Comparison of ENCODE assay signal across 11 mouse cellular contexts in genomic region chr19:24735484-24736128, GRCm38 (mm10).
DNase-seq lines count a peak whose midpoint lies in the region; ATAC-seq and TF ChIP-seq lines count a peak whose summit lies in the region.
"Had no signal": no experiment of that assay in that cellular context is flagged by ENCODE, and none has a peak within 500 bp of the region (broad histone marks: within the 10 kb centered on the region; RNA-seq: fewer than 3 reads in every experiment).

No protein-coding gene starts in this region.

- no peaks in the 10 kb centered on the region for H3K9me3 ChIP-seq in hindbrain, embryonic 14.5 days (ENCODE audit: control insufficient read depth, low read length)
- no peaks in the 10 kb centered on the region for H3K9me3 ChIP-seq in hindbrain, embryonic 11.5 days (ENCODE audit: control insufficient read depth, low read length)
- H3K9me3 ChIP-seq: liver, embryonic 13.5 days had no signal

- H3K4me2 ChIP-seq in hindbrain, embryonic 14.5 days (replicated peaks) = no peak overlapping the region
- H3K4me2 ChIP-seq in hindbrain, embryonic 11.5 days (replicated peaks; ENCODE audit: low read depth, low read length) = no peak overlapping the region
- H3K4me2 ChIP-seq: liver, embryonic 13.5 days had no signal

- intact Hi-C loops in heart, postnatal 14 days (cut with DNase I) = no loop called here

- 0 out of 2 replicates have a peak overlapping the region, but pooled peaks have one; percentile 26 for H3K27ac ChIP-seq in hindbrain, embryonic 14.5 days
- no peak overlapping the region for H3K27ac ChIP-seq in hindbrain, embryonic 11.5 days (ENCODE audit: low read depth, low read length)
- no peak overlapping the region for H3K27ac ChIP-seq in thymus, adult 2 months (ENCODE audit: control insufficient read depth, insufficient read depth, low read length)
- H3K27ac ChIP-seq: liver, embryonic 13.5 days had no signal

- no peaks in the 10 kb centered on the region for H3K36me3 ChIP-seq in hindbrain, embryonic 14.5 days (replicated peaks; ENCODE audit: control insufficient read depth, insufficient read depth)
- no peaks in the 10 kb centered on the region for H3K36me3 ChIP-seq in hindbrain, embryonic 11.5 days (ENCODE audit: control insufficient read depth, insufficient read depth, low read length)
- no peaks in the 10 kb centered on the region for H3K36me3 ChIP-seq in thymus, adult 2 months (ENCODE audit: control insufficient read depth, insufficient read depth, low read length)
- H3K36me3 ChIP-seq: liver, embryonic 13.5 days had no signal

- no peak for ATAC-seq in hindbrain, embryonic 14.5 days (ENCODE audit: low FRiP score)
- ATAC-seq in hindbrain, embryonic 11.5 days (ENCODE audit: low FRiP score) = no peak

- no peak overlapping the region for H3K9ac ChIP-seq in hindbrain, embryonic 14.5 days
- H3K9ac ChIP-seq in hindbrain, embryonic 11.5 days (ENCODE audit: low read depth, low read length) = no peak overlapping the region
- H3K9ac ChIP-seq: liver, embryonic 13.5 days had no signal

- H3K27me3 ChIP-seq in hindbrain, embryonic 14.5 days (ENCODE audit: control insufficient read depth, insufficient read depth, low read length) = no peaks in the 10 kb centered on the region
- no peaks in the 10 kb centered on the region for H3K27me3 ChIP-seq in hindbrain, embryonic 11.5 days (ENCODE audit: control insufficient read depth, insufficient read depth, low read length)
- no peaks in the 10 kb centered on the region for H3K27me3 ChIP-seq in thymus, adult 2 months (ENCODE audit: control insufficient read depth, insufficient read depth, low read length)
- H3K27me3 ChIP-seq: liver, embryonic 13.5 days had no signal

- peak; percentile 34 for DNase-seq in hindbrain, embryonic 14.5 days (ENCODE audit: low spot score)
- no peak for DNase-seq in hindbrain, embryonic 11.5 days (ENCODE audit: low spot score)
- DNase-seq in adipocyte (ENCODE audit: low spot score) = peak; percentile 25
- peak; percentile 41 to 53 for DNase-seq in heart, postnatal 14 days
- DNase-seq in lung, postnatal 14 days = peak; percentile 46
- DNase-seq in thymus, adult 2 months = no peak
- DNase-seq in cerebellum, adult 11-12 months = no peak
- DNase-seq in ovary, postnatal 10 days (ENCODE audit: low spot score) = no peak
- DNase-seq: cerebellum, postnatal 36 days; liver, embryonic 13.5 days; thymus, postnatal 25 days had no signal

- no peak overlapping the region for H3K4me3 ChIP-seq in hindbrain, embryonic 14.5 days (replicated peaks; ENCODE audit: low read length)
- H3K4me3 ChIP-seq in hindbrain, embryonic 11.5 days (ENCODE audit: low read depth, low read length) = no peak overlapping the region
- no peak overlapping the region for H3K4me3 ChIP-seq in thymus, adult 2 months (ENCODE audit: control insufficient read depth, insufficient read depth, low read length)
- H3K4me3 ChIP-seq: liver, embryonic 13.5 days had no signal

- 37% methylated on average over 6 of the region's 6 CpGs for WGBS in hindbrain, embryonic 14.5 days
- 59% methylated on average over 6 of the region's 6 CpGs for WGBS in hindbrain, embryonic 11.5 days
- 80% methylated on average over 6 of the region's 6 CpGs for WGBS in thymus, adult 2 months

- 0 out of 2 replicates have a peak, but pooled peaks cover 4% of the 10 kb centered on the region for H3K4me1 ChIP-seq in hindbrain, embryonic 14.5 days (replicated peaks; ENCODE audit: control insufficient read depth, insufficient read depth, low read length)
- no peaks in the 10 kb centered on the region for H3K4me1 ChIP-seq in hindbrain, embryonic 11.5 days (replicated peaks; ENCODE audit: control insufficient read depth, insufficient read depth, low read length)
- no peaks in the 10 kb centered on the region for H3K4me1 ChIP-seq in thymus, adult 2 months (replicated peaks; ENCODE audit: control insufficient read depth, insufficient read depth, low read length)
- H3K4me1 ChIP-seq: liver, embryonic 13.5 days had no signal

- TF ChIP-seq CTCF in thymus, adult 2 months (IDR thresholded peaks at IDR 0.05; ENCODE audit: borderline replicate concordance, control insufficient read depth, extremely low read depth, insufficient read depth, low read length, poor library complexity) = no peak

- no peak for TF ChIP-seq POLR2A in thymus, adult 2 months (IDR thresholded peaks at IDR 0.05; ENCODE audit: control insufficient read depth, extremely low read depth, insufficient read depth, low read length, poor library complexity)

Comparison
In these comparisons a context has a peak if more than half of its experiments do, and no peak if none do; other contexts are left out.
1. DNase-seq: peak in hindbrain, embryonic 14.5 days (single experiment), adipocyte (single experiment), heart, postnatal 14 days (2 of 2) and lung, postnatal 14 days (single experiment); none in hindbrain, embryonic 11.5 days (single experiment), thymus, adult 2 months (single experiment), cerebellum, adult 11-12 months (single experiment) and ovary, postnatal 10 days (single experiment).